Mouse (Mus musculus): Measurements from ENCODE around the gene Nmur1.

Gene Nmur1

DNA sequence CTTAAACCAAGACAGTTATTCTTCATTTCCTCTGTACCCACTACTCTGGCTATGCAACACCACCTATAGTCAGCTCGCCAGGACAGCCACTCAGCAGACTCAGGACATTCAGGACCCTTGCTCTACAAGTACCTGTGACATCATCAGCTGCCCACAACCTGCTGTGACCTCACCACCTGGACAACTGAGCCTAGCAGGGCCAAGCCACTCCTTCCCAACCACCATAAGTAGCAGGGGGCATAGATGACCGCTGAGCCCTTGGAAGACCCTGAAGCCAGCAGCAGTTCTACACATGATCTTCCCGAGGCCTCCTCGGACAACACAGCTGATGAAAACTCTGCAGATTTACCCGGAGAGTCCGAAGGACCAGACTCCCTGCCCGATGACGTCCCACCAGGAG lies at the start of gene Nmur1, which contains the start of gene Tex44:
Gene Nmur1 (minus strand): TSS at position 101 of the 400 bp plus-strand sequence.
Gene Tex44 (plus strand): TSS at position 202 of the 400 bp plus-strand sequence.
- no peak for DNase-seq (ENCODE audit: low spot score in 2 of 2)

DNA sequence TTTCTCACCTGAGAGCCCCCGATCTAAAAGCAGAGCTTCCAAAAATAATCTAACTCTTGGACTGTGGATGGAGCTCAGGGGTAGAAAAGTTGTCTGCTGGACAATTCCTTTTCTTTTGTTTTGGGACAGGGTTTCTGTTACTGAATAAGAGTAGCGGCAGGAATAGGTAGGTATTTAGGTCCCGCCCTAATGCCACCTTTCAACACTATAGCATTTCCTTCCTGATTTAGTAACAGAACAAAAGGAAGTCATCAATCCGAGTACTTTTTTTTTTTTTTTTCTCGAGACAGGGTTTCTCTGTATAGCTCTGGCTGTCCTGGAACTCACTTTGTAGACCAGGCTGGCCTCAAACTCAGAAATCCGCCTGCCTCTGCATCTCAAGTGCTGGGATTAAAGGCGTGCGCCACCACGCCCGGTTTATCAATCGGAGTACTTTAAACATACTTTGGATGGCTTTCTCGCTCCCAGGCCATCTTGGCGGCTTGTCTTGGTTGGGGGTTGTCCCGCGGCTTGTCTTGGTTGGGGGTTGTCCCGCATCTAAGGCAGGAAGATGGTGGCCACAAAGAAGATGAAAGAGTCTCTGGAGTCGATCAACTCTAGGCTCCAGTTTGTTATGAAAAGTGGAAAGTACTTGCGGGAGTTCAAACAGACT lies 47.2 kb upstream of the Nmur1 start:
- DNase-seq (ENCODE audit: low spot score in 2 of 2) = no peak

DNA sequence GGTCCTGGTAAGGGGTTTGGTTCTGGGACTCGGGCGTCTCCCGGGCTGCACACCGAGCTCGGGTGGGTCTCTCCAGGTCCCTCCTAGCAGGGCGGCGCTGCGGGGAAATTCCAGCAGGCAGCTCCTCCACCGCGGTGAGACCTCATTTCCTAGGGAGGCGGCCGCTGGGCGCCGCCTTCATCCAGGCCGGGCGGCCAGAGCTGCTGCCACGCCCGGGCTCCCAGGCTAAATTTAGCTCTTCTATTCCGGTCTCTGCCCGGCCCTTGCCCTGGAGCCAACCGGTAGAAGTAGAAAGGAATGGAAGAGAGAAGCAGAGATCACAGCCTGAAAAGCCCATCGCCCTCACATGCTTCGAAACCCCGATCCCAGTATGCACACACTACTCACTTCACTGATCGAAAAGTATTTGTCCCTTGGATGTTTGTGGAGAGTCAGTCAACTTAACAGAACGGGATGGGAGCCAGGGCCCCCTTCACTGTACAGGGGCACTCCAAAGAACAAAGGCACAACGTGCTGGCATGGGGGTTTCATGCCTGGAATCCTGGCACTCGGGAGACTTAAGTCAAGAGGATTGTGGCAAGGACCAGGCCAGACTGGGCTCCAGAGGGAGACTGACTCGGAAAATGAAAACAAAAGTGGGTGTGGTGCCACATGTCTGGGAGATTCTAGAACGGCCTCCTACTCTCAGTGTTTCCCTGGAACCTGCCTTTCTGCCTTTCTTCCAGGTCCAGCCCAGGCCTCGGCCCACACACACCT lies 46.3 kb upstream of the Nmur1 start:
- DNase-seq (ENCODE audit: low spot score in 2 of 2) = peak; percentile 66 to 75

DNA sequence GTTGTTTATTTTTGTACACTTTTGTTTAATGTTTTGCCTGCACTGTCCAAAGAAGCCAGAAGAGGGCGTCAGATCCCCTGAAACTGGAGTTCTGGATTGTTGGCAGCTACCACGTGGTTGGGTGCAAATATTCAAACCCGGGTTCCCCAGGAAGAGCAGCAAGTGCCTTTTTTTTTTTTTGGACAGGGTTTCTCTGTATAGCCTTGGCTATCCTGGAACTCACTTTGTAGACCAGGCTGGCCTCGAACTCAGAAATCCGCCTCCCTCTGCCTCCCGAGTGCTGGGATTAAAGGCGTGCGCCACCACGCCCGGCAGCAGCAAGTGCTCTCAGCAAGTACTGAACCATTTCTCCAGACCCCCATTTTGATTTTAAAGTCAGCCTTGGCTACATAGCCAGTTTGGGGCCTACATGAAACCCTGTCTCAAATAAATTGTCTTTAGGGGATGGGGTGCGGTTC lies 45.5 kb upstream of the Nmur1 start:
- peak in 1 of 2 experiments; percentile 78 for DNase-seq (ENCODE audit: low spot score in 2 of 2)

DNA sequence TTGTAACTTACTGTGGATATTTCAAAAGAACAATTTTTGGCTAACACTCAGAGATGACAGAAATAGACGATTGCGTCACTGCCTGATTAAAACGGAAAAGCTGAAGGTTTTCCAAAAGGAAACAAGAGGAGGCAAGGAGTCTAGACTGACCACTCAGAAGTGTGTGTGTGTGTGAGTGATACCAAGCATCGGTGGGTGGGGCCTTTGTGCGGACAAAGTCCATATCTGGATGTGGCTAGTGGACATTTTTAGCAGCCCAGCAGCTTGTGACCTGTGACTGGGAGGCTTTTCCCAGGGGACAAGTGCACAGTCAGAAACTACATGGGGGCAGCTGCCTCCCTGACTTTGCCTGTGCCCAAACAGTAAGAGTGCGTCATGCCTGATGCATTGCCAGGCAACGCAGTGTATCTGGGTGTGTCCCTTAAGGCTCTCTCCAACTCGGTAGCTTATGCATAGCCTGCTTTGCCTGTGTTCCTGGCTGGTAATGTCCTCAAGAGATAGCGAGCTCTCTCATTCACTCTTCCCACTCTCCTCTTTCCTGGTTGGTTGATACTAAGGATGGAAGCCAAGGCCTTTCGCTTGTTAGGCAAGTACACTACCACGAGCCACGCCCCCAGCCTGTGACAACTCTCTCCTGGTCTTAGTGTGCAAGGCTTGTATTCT lies 44.6 kb upstream of the Nmur1 start:
- DNase-seq (ENCODE audit: low spot score in 2 of 2) = peak in 1 of 2 experiments; percentile 70

DNA sequence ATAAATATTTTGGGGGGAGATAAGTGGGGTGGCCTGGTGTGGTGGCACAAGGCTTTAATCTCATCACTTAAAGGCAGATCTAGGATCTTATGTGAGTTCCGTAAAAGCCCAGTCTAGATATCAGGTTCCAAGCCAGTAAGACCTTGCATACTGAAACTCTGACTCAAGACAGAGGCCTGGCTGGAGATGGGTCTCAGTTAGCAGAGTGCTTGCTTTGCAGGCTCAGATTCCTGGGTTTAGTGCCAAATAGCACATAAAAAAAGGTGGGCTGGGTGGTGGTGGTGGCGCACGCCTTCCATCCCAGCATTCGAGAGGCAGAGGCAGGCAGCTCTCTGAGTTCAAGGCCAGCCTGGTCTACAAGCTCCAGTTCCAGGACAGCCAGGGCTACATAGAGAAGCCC lies 43.8 kb upstream of the Nmur1 start:
- no peak for DNase-seq (ENCODE audit: low spot score in 2 of 2)

DNA sequence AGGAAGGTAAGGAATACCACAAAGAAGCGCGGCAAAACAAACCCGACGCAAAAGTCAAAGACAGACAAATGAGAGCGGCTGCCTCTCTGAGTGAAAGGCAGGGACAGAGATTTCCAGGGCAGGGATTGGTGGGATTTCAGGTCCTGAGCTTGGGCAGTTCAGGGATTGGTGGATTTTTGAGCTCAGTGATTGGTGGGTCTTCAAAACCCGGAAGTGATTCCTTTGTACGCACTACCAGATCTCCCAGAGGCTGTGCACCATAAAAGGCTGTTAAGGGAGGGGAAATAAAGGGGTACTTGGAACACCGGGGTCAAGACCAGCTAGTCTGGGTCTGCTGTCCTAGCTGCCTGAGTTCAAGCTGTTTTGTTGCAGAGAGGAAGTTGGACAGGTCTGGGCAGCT lies 41.4 kb upstream of the Nmur1 start:
- DNase-seq (ENCODE audit: low spot score in 2 of 2) = no peak

DNA sequence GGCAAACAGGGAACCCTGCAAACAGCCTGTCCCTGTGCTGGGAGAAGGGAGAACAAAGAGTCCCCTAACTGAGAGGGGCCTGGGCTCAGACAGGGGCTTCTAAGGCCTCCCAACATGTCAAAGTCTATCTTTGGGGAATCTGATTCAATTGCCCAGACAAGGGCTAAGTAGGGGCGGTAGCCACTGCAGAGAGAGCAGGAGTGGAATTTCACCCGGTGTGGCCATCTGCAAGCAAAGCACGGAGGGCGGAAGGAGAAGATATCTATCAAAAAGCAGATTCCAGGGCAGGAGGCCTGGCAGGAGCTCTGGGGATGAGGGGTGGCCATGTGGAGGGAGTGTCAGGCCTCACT lies 38.8 kb upstream of the Nmur1 start:
- DNase-seq (ENCODE audit: low spot score in 2 of 2) = no peak

DNA sequence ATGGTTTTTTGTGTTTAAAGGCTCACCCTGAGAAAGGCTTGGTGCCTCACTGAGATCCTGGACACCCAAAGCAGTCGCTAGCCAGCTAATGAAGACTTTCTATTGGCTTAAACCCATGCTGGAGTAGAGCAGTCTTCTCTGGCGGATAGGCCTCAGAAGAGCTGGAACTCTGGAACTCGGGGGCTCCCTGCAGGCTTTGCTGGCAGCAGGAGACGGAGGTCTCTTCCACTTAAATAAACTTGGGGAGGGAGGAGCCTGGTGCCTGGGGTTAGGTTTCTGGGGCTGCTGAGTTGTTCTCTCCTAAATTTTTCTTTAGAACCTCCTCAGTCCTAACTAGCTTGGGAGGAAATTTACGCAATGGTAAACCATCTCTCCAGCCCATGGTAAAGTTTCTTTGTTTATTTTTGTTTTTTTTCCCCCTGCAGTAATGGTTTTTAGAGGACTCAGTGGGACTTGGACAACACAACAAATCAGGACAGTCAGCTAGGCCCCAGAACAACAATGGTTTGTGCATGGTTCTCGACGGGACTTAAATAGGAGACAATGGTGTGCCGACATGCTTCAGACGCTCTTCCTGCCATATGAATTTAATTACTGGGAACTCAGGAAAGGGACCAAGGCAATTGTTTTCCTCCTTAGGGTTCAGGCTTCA lies 38.3 kb upstream of the Nmur1 start:
- DNase-seq (ENCODE audit: low spot score in 2 of 2) = no peak

DNA sequence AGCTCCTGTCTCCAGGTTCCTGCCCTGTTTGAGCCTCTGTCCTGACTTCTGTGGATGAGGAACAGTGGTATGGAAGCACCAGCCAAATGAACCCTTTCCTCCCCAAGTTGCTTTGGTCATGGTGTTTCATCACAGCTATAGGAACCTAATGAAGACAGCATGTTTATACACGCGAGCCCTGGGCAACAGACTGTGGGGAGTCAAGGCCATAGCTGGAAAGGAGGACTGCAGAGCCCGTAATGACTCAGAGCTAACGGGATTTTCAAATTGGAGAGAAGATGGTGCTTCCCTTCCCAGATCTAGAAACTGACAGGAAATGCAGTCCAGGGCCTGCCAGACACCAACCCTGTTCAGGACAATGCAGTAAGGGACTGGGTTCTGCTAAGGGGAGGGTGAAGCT lies 33.3 kb upstream of the Nmur1 start:
- DNase-seq (ENCODE audit: low spot score in 2 of 2) = no peak

DNA sequence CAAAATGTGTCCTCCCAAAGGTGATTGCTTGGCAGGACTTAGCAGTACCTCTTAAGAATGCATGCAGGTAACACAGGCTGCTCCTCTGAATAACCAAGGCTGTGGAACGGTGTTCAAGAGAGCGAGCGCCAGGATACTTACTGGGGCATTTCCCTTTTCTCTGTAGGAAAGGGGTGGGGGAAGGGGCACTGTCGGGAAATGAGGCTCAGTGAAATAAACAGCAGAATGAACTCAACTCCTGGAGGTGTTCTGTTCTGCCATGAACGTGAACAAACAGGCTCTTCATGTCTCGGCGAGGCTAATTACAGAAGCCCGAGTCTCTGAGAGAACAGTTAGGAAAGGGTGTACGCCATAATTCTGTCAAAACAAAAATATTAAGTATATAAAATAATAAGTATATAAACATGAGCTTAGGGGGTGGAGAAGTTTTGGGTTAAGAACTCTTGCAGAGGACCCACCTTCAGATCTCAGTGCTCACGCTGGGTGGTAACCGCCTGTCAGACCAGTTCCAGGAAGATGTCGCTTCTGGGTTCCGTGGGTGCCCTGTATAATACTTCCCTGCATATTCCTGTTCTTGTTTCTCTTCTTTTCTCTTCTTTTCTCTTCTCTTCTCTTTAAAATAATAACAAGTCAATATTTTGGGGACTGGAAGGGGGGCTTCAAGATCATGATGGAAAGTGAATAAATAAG lies 31.0 kb upstream of the Nmur1 start:
- no peak for DNase-seq (ENCODE audit: low spot score in 2 of 2)

DNA sequence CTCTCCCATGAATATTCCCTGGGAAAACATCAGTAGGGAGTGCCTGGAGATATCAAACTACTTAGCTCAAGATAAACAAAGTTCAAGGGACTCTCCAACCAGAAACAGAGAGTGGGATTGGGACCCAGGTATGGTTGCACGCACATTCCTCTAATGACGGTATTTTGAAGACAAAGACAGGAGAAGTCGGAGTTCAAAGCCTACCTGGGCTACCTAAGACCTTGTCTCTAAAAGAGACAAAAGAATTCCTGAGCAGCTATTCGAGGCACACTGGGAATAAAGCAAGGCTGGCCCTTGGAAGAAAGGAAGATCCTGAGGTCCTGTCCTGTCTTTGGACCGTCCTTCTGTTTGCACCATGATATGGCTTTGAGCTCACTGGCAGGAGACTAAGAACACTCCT lies 26.7 kb upstream of the Nmur1 start:
- DNase-seq (ENCODE audit: low spot score in 2 of 2) = no peak

DNA sequence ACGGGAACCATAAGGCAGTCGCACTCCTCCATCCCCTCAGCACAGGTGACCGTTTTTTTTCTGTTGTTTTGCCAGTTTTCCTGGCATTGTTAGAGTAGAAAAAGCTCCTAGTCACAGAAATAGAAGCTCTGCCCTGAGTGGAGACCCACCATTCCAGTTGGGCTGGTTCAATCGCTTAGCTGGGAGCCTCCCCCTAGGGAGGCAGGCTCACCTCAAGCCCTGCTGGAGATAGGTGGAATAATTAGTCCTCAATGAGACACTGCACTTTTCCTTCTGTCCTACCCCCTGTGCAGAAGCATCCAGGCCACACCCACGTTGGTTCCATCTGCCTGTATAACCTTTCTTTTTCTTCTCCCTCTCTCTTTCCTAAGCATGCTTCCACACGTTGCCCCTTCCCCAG lies 23.9 kb upstream of the Nmur1 start:
- no peak for DNase-seq (ENCODE audit: low spot score in 2 of 2)

DNA sequence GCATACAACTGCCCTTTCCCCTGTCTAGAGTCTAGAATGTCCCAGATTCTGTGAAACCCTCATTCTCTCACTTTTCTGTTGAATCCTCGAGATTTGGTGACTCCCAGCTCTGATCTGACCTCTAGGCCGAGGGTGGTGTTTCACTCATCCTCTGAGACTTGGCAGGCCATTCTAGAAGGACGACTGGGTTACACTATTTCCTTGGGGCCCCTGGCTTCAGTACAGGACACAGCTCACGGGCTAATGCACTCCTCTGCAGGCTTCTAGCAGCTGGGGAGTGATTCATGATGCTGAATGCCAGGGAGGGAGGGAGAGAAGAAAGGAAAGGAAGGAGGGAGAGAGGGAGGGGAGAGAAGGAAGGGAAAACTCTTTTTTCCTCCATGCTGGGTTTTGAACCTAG lies 22.2 kb upstream of the Nmur1 start:
- no peak for DNase-seq (ENCODE audit: low spot score in 2 of 2)

DNA sequence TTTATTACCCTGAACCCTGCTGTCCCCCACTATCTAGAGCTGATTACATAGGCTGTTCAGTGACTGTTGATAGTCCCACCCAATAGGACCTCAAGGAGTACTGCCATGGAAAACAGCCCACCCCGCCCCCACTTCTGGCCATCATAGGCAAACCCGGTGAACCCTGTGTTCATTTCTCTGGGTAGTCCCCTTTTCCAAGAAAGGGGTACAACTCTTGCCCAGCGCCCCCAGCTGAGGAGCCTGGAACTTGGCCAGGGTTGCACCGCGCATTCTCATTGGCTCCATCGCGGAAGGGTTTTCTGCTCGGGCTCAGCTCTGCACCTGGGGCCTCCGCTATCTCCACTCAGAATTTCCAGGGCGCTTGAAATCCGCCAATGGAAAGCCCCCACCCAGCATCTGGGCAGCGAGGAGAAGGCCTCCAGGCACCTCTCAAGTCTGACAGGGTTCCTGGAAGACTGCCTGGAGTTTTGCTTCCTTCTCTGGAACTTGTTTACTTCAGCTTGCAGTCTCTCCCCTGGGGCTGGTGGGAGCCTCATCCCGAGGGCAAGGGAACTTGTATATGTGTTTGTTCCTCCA lies 21.7 kb upstream of the Nmur1 start:
- DNase-seq (ENCODE audit: low spot score in 2 of 2) = no peak

DNA sequence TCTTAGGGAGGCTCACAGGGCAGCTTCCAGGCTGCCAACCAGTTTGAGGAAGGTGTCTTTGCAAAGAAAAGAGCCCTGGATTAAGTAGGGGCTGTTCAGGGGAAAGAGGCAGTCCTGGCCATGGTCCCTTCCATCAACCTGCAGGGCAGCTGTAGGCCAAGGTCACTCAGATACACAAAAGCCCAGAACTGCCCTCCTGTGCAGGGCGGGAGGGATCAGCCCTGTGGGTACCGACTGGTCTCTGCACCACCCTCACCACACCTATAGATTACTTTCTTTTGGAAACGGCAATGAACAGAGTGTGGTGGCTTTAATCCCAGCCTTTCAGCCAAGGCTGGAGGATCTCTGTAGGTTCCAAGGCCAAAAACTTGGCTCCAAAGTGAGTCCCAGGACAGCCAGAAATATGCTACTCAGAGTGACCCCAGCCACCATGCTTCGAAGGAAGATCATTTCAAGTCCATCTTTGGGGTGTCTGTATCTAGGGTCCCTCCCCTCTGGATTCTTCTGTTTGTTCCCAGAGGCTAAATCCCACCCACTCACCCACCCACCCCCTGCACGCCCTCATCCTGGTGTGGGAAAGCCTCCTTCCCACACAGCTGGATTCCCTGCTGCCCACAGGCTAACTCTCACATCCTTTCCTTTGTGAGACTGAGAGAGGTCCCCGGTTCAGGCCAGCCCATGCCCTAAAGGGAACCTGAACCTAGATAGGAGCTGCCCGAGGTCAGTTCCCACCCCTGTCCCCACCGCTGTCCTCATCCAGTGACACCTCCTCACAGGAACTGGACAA lies 17.6 kb upstream of the Nmur1 start:
- peak in 1 of 2 experiments; percentile 28 for DNase-seq (ENCODE audit: low spot score in 2 of 2)

DNA sequence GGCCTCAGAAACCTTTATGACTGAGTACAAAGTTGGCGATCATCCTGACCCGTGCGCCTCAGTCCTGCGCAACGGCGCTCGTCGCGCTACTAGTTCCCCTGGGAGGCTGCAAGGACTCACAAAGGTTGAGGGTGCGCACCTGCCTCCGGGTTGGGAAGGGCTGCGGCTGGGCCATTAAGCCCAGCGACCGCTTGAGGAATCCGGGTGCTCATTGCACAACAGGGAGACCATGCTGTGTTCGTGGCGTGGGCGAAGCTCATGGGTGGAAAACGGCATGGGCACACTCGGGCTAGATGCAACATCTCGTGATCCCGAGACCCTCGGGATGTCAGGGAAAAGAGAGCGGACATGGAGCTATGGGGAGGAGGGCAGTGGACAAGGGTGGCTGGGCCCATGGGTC lies 16.8 kb upstream of the Nmur1 start:
- DNase-seq (ENCODE audit: low spot score in 2 of 2) = no peak

DNA sequence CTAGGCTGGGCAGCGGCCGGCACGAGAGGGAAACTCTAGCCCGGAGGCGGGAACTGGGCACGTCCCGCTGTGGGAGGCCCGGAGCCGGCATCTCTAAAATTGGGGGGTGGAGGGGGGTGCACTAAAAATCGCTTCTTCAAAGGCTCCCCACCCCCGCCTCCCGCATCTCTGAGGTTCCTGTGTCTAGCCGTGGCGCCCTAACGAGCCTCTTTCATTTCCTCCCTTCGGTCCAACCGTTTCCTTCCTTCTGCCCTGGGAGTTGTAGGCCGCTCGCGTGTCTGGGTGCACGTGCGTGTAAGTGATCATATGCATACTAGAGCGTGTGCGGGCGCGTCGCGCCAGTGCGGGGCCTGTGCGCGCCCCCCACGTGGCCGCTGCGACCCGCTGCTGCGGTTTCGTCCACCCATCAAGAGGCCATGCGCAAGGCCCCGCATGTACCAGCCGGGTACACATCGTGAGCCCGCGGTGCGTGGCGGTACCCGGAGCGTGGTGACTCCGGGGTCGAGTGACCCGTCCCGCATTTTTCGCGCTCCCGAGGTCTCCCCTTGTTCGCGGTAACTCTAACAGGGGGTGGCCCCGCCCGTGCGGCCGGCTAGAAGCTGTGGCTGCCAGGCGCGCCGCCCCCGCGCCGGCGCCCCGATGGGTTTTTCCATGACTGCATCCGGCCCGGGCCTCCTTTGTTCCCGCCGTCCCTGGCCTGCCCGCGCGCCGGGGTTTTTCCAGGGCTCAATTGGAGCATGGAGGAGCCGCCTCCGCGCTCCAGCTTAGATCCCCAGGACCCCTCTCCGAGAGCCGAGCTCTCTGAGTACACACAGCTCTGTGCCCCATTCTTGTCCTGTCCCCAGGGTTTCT lies 16.2 kb upstream of the Nmur1 start:
- DNase-seq (ENCODE audit: low spot score in 2 of 2) = peak; percentile 73 to 81

DNA sequence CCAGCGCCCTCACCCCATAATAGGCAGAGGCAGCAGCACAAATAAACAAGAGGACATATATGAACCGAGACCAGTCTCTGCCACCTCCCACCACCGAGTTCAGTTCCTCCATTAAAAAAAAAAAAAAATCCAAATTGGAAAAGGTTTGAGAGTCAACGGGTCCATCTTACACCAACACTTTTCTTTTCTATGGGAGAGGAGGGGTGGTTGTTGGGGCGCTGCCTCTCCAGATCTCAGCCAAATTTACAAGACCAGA lies 15.6 kb upstream of the Nmur1 start:
- no peak for DNase-seq (ENCODE audit: low spot score in 2 of 2)

All from spleen, postnatal 10 days (tissue).